Mouse (Mus musculus): ENCODE data around the gene Syt11. TPM values are rescaled to one million over a fixed set of nuclear protein-coding genes. Genes with fewer than 3 reads are reported as not detected.

The Syt11 gene
- polyA plus RNA-seq (2012; rRNA removed): 5.8 and 6.2 TPM in 2 replicates

GRCm38 (mm10) chr3:88774939-88775841 lies at the start of gene Syt11:
TSS of gene Syt11 (minus strand) at chr3:88775164.

GRCm38 (mm10) chr3:88716399-88717197 lies 58.4 kb downstream of the Syt11 start, which contains the start of gene Rit1:
TSS of gene Rit1 (plus strand) at chr3:88716838.

Other genes starting within 250 kb of the Syt11 start
- 1.0 and 1.1 TPM in 2 replicates for gene Mex3a, start 242.8 kb downstream of the Syt11 start, polyA plus RNA-seq (2012; rRNA removed)
- 407 and 425 TPM in 2 replicates for gene Rab25, start 226.9 kb downstream of the Syt11 start, polyA plus RNA-seq (2012; rRNA removed)
- gene Lamtor2, start 222.1 kb downstream of the Syt11 start, polyA plus RNA-seq (2012; rRNA removed): 210 and 235 TPM in 2 replicates
- 52.6 and 60.7 TPM in 2 replicates for gene Ubqln4, start 221.4 kb downstream of the Syt11 start, polyA plus RNA-seq (2012; rRNA removed)
- gene Ssr2, start 199.3 kb downstream of the Syt11 start, polyA plus RNA-seq (2012; rRNA removed): 178 and 186 TPM in 2 replicates
- gene Arhgef2, start 169.2 kb downstream of the Syt11 start, polyA plus RNA-seq (2012; rRNA removed): 67.5 and 68.7 TPM in 2 replicates
- 0.21 and 0.41 TPM in 2 replicates for gene Rxfp4, start 122.0 kb downstream of the Syt11 start, polyA plus RNA-seq (2012; rRNA removed)
- 51.3 and 58.9 TPM in 2 replicates for gene Khdc4, start 89.4 kb downstream of the Syt11 start, polyA plus RNA-seq (2012; rRNA removed)
- gene Rit1, start 58.3 kb downstream of the Syt11 start, polyA plus RNA-seq (2012; rRNA removed): 45.6 and 48.8 TPM in 2 replicates
- gene Gon4l, start 60.1 kb upstream of the Syt11 start, polyA plus RNA-seq (2012; rRNA removed): 9.2 and 11.5 TPM in 2 replicates
- gene Msto1, start 138.8 kb upstream of the Syt11 start, polyA plus RNA-seq (2012; rRNA removed): 19.9 and 25.5 TPM in 2 replicates
- gene Ash1l, start 175.5 kb upstream of the Syt11 start, polyA plus RNA-seq (2012; rRNA removed): 4.8 and 5.0 TPM in 2 replicates
- 29.0 and 31.6 TPM in 2 replicates for gene Dap3, start 176.0 kb upstream of the Syt11 start, polyA plus RNA-seq (2012; rRNA removed)